Comparison of ENCODE assay signal across 12 mouse cellular contexts in genomic region chr15:98005181-98005580, GRCm38 (mm10). TPM values are rescaled to one million over a fixed set of nuclear protein-coding genes. Genes with fewer than 3 reads are reported as not detected.
DNase-seq lines count a peak whose midpoint lies in the region; ATAC-seq lines count a peak whose summit lies in the region.
"Had no signal": no experiment of that assay in that cellular context is flagged by ENCODE, and none has a peak within 500 bp of the region (broad histone marks: within the 10 kb centered on the region; RNA-seq: fewer than 3 reads in every experiment).

No protein-coding gene starts in this region.

- no peak for ATAC-seq in kidney, embryonic 15.5 days (replicated peaks; ENCODE audit: low FRiP score)
- ATAC-seq in embryonic facial prominence, embryonic 13.5 days (ENCODE audit: insufficient number of reproducible peaks, insufficient read depth, low FRiP score, low TSS enrichment, low read depth) = no peak
- ATAC-seq in hindbrain, embryonic 13.5 days (ENCODE audit: low FRiP score) = no peak
- ATAC-seq in midbrain, embryonic 14.5 days (ENCODE audit: low FRiP score, low TSS enrichment) = no peak

- no peak overlapping the region for H3K27ac ChIP-seq in kidney, embryonic 15.5 days
- H3K27ac ChIP-seq in embryonic facial prominence, embryonic 13.5 days = peak overlapping the region; percentile 89
- 0 out of 2 replicates have a peak overlapping the region, but pooled peaks have one; percentile 84 for H3K27ac ChIP-seq in hindbrain, embryonic 13.5 days
- H3K27ac ChIP-seq in midbrain, embryonic 14.5 days (replicated peaks; ENCODE audit: low read depth, low read length) = no peak overlapping the region
- H3K27ac ChIP-seq: liver, embryonic 15.5 days had no signal

- peak overlapping the region; percentile 79 for H3K4me2 ChIP-seq in kidney, embryonic 15.5 days
- peak overlapping the region; percentile 90 for H3K4me2 ChIP-seq in embryonic facial prominence, embryonic 13.5 days
- peak overlapping the region; percentile 86 for H3K4me2 ChIP-seq in hindbrain, embryonic 13.5 days
- H3K4me2 ChIP-seq in midbrain, embryonic 14.5 days (ENCODE audit: low read length) = peak overlapping the region; percentile 90
- H3K4me2 ChIP-seq: liver, embryonic 15.5 days had no signal

- H3K27me3 ChIP-seq in kidney, embryonic 15.5 days = peaks cover 84% of the 10 kb centered on the region
- peaks cover 49% of the 10 kb centered on the region for H3K27me3 ChIP-seq in embryonic facial prominence, embryonic 13.5 days
- H3K27me3 ChIP-seq in hindbrain, embryonic 13.5 days = peaks cover 52% of the 10 kb centered on the region
- H3K27me3 ChIP-seq in midbrain, embryonic 14.5 days (ENCODE audit: control insufficient read depth, insufficient read depth, low read length) = peaks cover 13% of the 10 kb centered on the region

- DNase-seq in kidney, postnatal 4 days = no peak
- no peak for DNase-seq in midbrain, embryonic 14.5 days
- DNase-seq in layer of hippocampus, adult 11-12 months (ENCODE audit: low spot score) = no peak
- DNase-seq in left cerebral cortex, adult 8-10 months (ENCODE audit: low spot score in 2 of 2) = no peak
- no peak for DNase-seq in adrenal gland, adult (ENCODE audit: inconsistent age in 2 of 2, low spot score in 1 of 2)
- DNase-seq: adrenal gland, postnatal 10 days; kidney, postnatal 14 days had no signal

- 16% methylated on average over 11 of the region's 11 CpGs for WGBS in kidney, embryonic 15.5 days
- 13% methylated on average over 11 of the region's 11 CpGs for WGBS in embryonic facial prominence, embryonic 13.5 days
- 8% methylated on average over 11 of the region's 11 CpGs for WGBS in hindbrain, embryonic 13.5 days
- WGBS in midbrain, embryonic 14.5 days = 9% methylated on average over 11 of the region's 11 CpGs

- H3K4me1 ChIP-seq in kidney, embryonic 15.5 days = peaks cover 52% of the 10 kb centered on the region
- peaks cover 46% of the 10 kb centered on the region for H3K4me1 ChIP-seq in embryonic facial prominence, embryonic 13.5 days
- H3K4me1 ChIP-seq in hindbrain, embryonic 13.5 days (replicated peaks) = peaks cover 52% of the 10 kb centered on the region
- peaks cover 47% of the 10 kb centered on the region for H3K4me1 ChIP-seq in midbrain, embryonic 14.5 days (ENCODE audit: control insufficient read depth, insufficient read depth, low read length)

- peak overlapping the region; percentile 46; the same call in 1 of the 2 replicates for H3K9ac ChIP-seq in kidney, embryonic 15.5 days
- H3K9ac ChIP-seq in embryonic facial prominence, embryonic 13.5 days = peak overlapping the region; percentile 83
- H3K9ac ChIP-seq in hindbrain, embryonic 13.5 days = peak overlapping the region; percentile 79; the same call in 1 of the 2 replicates
- no peak overlapping the region; the same call in 1 of the 2 replicates for H3K9ac ChIP-seq in midbrain, embryonic 14.5 days (replicated peaks; ENCODE audit: low read length)
- H3K9ac ChIP-seq: liver, embryonic 15.5 days had no signal

- H3K4me3 ChIP-seq in kidney, embryonic 15.5 days (replicated peaks) = peak overlapping the region; percentile 44
- peak overlapping the region; percentile 61 for H3K4me3 ChIP-seq in embryonic facial prominence, embryonic 13.5 days
- peak overlapping the region; percentile 50 for H3K4me3 ChIP-seq in hindbrain, embryonic 13.5 days
- peak overlapping the region; percentile 42; the same call in 1 of the 2 replicates for H3K4me3 ChIP-seq in midbrain, embryonic 14.5 days (replicated peaks; ENCODE audit: low read depth, low read length)
- H3K4me3 ChIP-seq: liver, embryonic 15.5 days; myocyte had no signal

- H3K36me3 ChIP-seq in kidney, embryonic 15.5 days = no peaks in the 10 kb centered on the region
- no peaks in the 10 kb centered on the region for H3K36me3 ChIP-seq in embryonic facial prominence, embryonic 13.5 days
- no peaks in the 10 kb centered on the region for H3K36me3 ChIP-seq in hindbrain, embryonic 13.5 days
- no peaks in the 10 kb centered on the region for H3K36me3 ChIP-seq in midbrain, embryonic 14.5 days (ENCODE audit: control insufficient read depth, insufficient read depth, low read length)
- H3K36me3 ChIP-seq: liver, embryonic 15.5 days had no signal

- no peaks in the 10 kb centered on the region for H3K9me3 ChIP-seq in kidney, embryonic 15.5 days (replicated peaks)
- H3K9me3 ChIP-seq in embryonic facial prominence, embryonic 13.5 days = no peaks in the 10 kb centered on the region
- H3K9me3 ChIP-seq in hindbrain, embryonic 13.5 days = no peaks in the 10 kb centered on the region
- H3K9me3 ChIP-seq in midbrain, embryonic 14.5 days (ENCODE audit: control insufficient read depth, low read length) = no peaks in the 10 kb centered on the region
- H3K9me3 ChIP-seq: liver, embryonic 15.5 days had no signal

RNA-seq across cellular contexts. Expression of gene Col2a1, which starts 0.7 kb away (rescaled TPM):
- polyA plus RNA-seq in kidney, embryonic 15.5 days (2015; fragmentation: Nextera tagmentation; extraction: Ambion mirVana) = 18.9 and 27.0 TPM in 2 replicates
- polyA plus RNA-seq in embryonic facial prominence, embryonic 13.5 days (2015; fragmentation: Nextera tagmentation; extraction: Ambion mirVana) = 306 and 385 TPM in 2 replicates
- polyA plus RNA-seq in hindbrain, embryonic 13.5 days (2015; fragmentation: Nextera tagmentation; extraction: Ambion mirVana) = 53.5 and 69.4 TPM in 2 replicates
- polyA plus RNA-seq in midbrain, embryonic 14.5 days (2014; fragmentation: Nextera tagmentation; extraction: Ambion mirVana) = 39.3 and 45.2 TPM in 2 replicates
- total RNA-seq in left cerebral cortex, adult 8-10 months (2022) = 1 to 10 TPM; 1.3 to 2.2 (median 1.6) TPM

RNA-seq across cellular contexts. Expression of gene Tmem106c, which starts 41.2 kb away (rescaled TPM):
- polyA plus RNA-seq in kidney, embryonic 15.5 days (2015; fragmentation: Nextera tagmentation; extraction: Ambion mirVana) = 46.5 and 51.7 TPM in 2 replicates
- polyA plus RNA-seq in embryonic facial prominence, embryonic 13.5 days (2015; fragmentation: Nextera tagmentation; extraction: Ambion mirVana) = 37.8 and 38.7 TPM in 2 replicates
- polyA plus RNA-seq in hindbrain, embryonic 13.5 days (2015; fragmentation: Nextera tagmentation; extraction: Ambion mirVana) = 53.6 and 58.3 TPM in 2 replicates
- 52.3 and 63.6 TPM in 2 replicates for polyA plus RNA-seq in midbrain, embryonic 14.5 days (2014; fragmentation: Nextera tagmentation; extraction: Ambion mirVana)
- total RNA-seq in left cerebral cortex, adult 8-10 months (2022) = 10 to 100 TPM; 32.2 to 37.7 (median 34.1) TPM

Comparison
In these comparisons a context has a peak if more than half of its experiments do, and no peak if none do; other contexts are left out.
1. H3K27ac ChIP-seq: peak in embryonic facial prominence, embryonic 13.5 days (single experiment) and hindbrain, embryonic 13.5 days (single experiment); none in kidney, embryonic 15.5 days (single experiment) and midbrain, embryonic 14.5 days (single experiment).
2. Peak in every context shown above with its lines, with median percentiles within 50 percentile points of each other: H3K4me2 ChIP-seq and H3K4me3 ChIP-seq.